Mouse (Mus musculus) forebrain, embryonic 14.5 days (tissue): Measurements from ENCODE around the gene Lrrc8c. TPM values are rescaled to one million over a fixed set of nuclear protein-coding genes. Genes with fewer than 3 reads are reported as not detected.

Experiments used
- ATAC-seq: fragments of 200-750 bp; cut with Nextera tagmentation; 2 replicates; pipeline ENCODE4 v1.8.0; 2017; ENCODE audit warnings: mild to moderate bottlenecking, moderate library complexity
- DNase-seq: peaks from one replicate; pipeline ENCODE4 v3.0.0-alpha.2; 2015; ENCODE audit warnings: low spot score
- H3K27ac ChIP-seq: fragments of 300-500 bp; sonication (generic); 2 replicates; pipeline ENCODE4 v1.5.1; 2014; ENCODE audit warnings: low read depth, mild to moderate bottlenecking, control low read depth, low read length, moderate library complexity
- H3K27me3 ChIP-seq: fragments of 300-500 bp; sonication (generic); replicated peaks from 2 replicates; pipeline ENCODE4 v1.6.1; 2014; ENCODE audit warnings: low read length, control low read depth, mixed read lengths; ENCODE audit not compliant: control insufficient read depth, insufficient read depth
- H3K36me3 ChIP-seq: fragments of 300-500 bp; sonication (generic); 2 replicates; pipeline ENCODE4 v1.6.1; 2014; ENCODE audit warnings: low read length, control low read depth; ENCODE audit not compliant: control insufficient read depth, insufficient read depth
- H3K4me1 ChIP-seq: fragments of 300-500 bp; sonication (generic); 2 replicates; pipeline ENCODE4 v1.6.1; 2014; ENCODE audit warnings: antibody characterized with exemption, low read length, control low read depth; ENCODE audit not compliant: control insufficient read depth, insufficient read depth
- H3K4me2 ChIP-seq: fragments of 300-500 bp; sonication (generic); 2 replicates; pipeline ENCODE4 v1.6.1; 2014; ENCODE audit warnings: mild to moderate bottlenecking, control low read depth, low read length
- H3K4me3 ChIP-seq: fragments of 300-500 bp; sonication (generic); 2 replicates; pipeline ENCODE4 v1.5.1; 2014; ENCODE audit warnings: low read depth, low read length, control low read depth
- H3K9ac ChIP-seq: fragments of 300-500 bp; sonication (generic); 2 replicates; pipeline ENCODE4 v1.6.1; 2014; ENCODE audit warnings: mild to moderate bottlenecking, low read length, control low read depth, moderate library complexity
- H3K9me3 ChIP-seq: fragments of 300-500 bp; sonication (generic); replicated peaks from 2 replicates; pipeline ENCODE4 v1.6.1; 2016; ENCODE audit warnings: low read length, control low read depth, mixed read lengths; ENCODE audit not compliant: control insufficient read depth
- WGBS: fragments of 180-500 bp; shearing (Covaris S2); extraction: QIAGEN DNeasy Blood & Tissue Kit; methylation state at CpG from one replicate; pipeline ENCODE4 v1.1.7; 2014; 5-methylcytosine and 5-hydroxymethylcytosine counted together
- polyA plus RNA-seq: library from polyadenylated mRNA; unstranded; fragments of >200 nt; fragmentation: Nextera tagmentation; extraction: Ambion mirVana; gene quantifications from 2 replicates; pipeline ENCODE4 v1.2.1, GENCODE M21; 2014

Gene Lrrc8c
- polyA plus RNA-seq, 1 experiment from 2014 or later = 8.6 TPM

DNA sequence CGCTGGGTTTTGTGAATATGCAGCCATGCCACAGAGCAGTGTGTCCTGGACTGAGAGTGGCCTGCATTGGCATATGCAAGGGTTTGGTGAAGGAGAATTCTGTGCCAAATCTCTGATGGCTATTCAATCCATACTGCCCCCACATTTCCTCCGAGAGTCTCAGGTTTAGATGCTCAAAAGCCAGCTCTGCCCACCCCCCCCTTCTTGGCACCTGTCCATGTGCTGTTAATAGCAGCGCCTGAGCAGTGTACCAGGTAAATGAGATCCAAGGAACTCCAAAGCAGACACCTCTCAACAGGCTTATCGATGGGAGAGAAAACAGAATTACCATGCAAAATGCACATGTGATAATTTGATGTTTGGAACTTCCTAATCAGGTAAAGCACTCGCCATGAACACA, 29.0 kb upstream of the Lrrc8c start:
- Histone ChIP-seq H3K27ac (no peak overlapping the region), H3K9ac (no peak overlapping the region), H3K36me3 (peaks cover 6% of the 10 kb centered on the region; the same call in 1 of the 2 replicates), H3K4me3 (no peak overlapping the region), H3K4me1 (peaks cover 29% of the 10 kb centered on the region), H3K9me3 (no peaks in the 10 kb centered on the region), H3K27me3 (no peaks in the 10 kb centered on the region), H3K4me2 (no peak overlapping the region)
- DNase-seq = no peak
- WGBS = 70% methylated on average over 5 of the region's 5 CpGs
- no peak for ATAC-seq

DNA sequence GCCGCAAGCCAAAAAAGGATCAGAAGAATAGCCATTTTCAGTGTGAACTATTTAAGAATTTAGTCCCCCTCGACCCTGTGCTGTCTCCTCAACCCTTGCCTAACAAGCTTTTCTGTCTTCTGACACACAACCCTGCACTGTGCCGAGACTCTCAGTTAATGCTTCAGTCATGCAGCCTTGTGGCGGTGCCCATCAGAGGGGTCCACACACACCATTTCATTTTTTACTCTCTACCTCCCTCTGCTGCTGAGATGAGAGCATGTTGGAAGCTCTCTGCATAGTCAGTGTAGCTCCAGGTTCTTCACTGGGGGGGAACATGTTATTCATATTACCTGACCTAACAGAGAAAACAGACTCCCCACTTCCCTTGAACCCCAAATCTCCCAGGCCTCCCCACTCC, 27.8 kb upstream of the Lrrc8c start:
- peak; percentile 45; the same call in 1 of the 2 replicates for ATAC-seq
- no peaks in the 10 kb centered on the region for H3K36me3 ChIP-seq
- H3K4me3 ChIP-seq = no peak overlapping the region
- no peak overlapping the region for H3K9ac ChIP-seq
- WGBS = 52% methylated on average over 4 of the region's 4 CpGs
- H3K4me1 ChIP-seq = peaks cover 38% of the 10 kb centered on the region
- no peaks in the 10 kb centered on the region for H3K9me3 ChIP-seq
- H3K27me3 ChIP-seq = no peaks in the 10 kb centered on the region
- H3K4me2 ChIP-seq = no peak overlapping the region
- H3K27ac ChIP-seq = no peak overlapping the region
- peak; percentile 66 for DNase-seq

DNA sequence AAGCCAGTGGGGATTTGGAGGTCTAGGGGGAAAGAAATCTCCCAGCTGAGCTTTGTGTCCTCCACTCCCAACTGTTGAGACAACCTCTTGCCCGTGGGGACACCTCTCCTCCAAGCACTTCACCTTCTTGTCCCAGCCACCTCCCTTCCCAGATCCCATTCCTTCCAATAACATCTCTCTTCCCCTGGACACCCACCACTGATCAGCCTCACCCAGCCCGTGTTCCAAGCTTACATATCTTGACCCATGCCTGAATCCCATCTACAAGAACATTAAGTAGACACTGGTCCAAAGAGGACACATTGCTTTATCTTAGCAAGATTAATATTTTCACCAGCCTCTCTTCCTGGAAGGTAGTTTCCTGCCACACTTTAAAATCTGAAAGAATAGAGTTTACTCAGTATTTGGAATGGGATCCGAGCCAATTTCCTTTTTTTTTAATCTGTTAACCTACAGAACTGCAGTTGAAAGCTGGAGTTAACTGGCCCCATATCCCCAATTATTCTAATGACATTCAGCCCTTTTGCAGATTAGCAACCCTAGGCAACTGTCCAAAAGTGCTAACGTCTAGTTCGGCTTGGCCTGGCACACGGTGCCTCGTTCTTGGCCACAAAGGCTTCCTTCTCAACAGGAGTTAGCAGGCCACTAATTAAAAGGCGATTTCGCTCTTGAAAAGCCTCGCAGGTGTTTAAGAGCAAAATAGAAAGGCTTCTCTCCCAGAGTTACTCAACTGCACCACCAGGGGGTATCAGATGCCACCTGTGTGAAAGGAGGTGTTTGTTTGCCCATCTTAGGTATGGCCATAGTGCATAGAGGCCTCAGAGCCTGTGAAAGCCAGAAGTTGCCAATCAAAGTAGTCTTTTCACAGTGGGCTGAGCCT, 26.6 kb upstream of the Lrrc8c start:
- peak; percentile 95 for DNase-seq
- Histone ChIP-seq H3K9ac (no peak overlapping the region), H3K4me1 (peaks cover 38% of the 10 kb centered on the region), H3K27me3 (no peaks in the 10 kb centered on the region), H3K9me3 (no peaks in the 10 kb centered on the region), H3K4me2 (0 out of 2 replicates have a peak overlapping the region, but pooled peaks have one; percentile 6), H3K36me3 (no peaks in the 10 kb centered on the region), H3K27ac (no peak overlapping the region), H3K4me3 (no peak overlapping the region)
- 6% methylated on average over 10 of the region's 10 CpGs for WGBS
- peak; percentile 72 for ATAC-seq

GRCm38 (mm10) chr5:105493377-105493776, 25.8 kb upstream of the Lrrc8c start:
- DNase-seq (peak; percentile 10), ATAC-seq (no peak)
- Histone ChIP-seq H3K27me3 (no peaks in the 10 kb centered on the region), H3K9ac (no peak overlapping the region), H3K4me3 (no peak overlapping the region), H3K36me3 (no peaks in the 10 kb centered on the region), H3K4me1 (peaks cover 39% of the 10 kb centered on the region), H3K4me2 (no peak overlapping the region), H3K27ac (no peak overlapping the region), H3K9me3 (no peaks in the 10 kb centered on the region)
- 41% methylated on average over 7 of the region's 7 CpGs for WGBS

- Histone ChIP-seq H3K9ac (no peak overlapping the region), H3K4me2 (peak overlapping the region; percentile 39; the same call in 1 of the 2 replicates), H3K4me1 (peaks cover 43% of the 10 kb centered on the region), H3K9me3 (no peaks in the 10 kb centered on the region), H3K27me3 (no peaks in the 10 kb centered on the region), H3K36me3 (no peaks in the 10 kb centered on the region), H3K4me3 (no peak overlapping the region), H3K27ac (no peak overlapping the region)
- 17% methylated on average over 10 of the region's 10 CpGs for WGBS
- no peak for ATAC-seq
- DNase-seq = no peak
Observed at GRCm38 (mm10) chr5:105494246-105494917, 24.8 kb upstream of the Lrrc8c start.

DNA sequence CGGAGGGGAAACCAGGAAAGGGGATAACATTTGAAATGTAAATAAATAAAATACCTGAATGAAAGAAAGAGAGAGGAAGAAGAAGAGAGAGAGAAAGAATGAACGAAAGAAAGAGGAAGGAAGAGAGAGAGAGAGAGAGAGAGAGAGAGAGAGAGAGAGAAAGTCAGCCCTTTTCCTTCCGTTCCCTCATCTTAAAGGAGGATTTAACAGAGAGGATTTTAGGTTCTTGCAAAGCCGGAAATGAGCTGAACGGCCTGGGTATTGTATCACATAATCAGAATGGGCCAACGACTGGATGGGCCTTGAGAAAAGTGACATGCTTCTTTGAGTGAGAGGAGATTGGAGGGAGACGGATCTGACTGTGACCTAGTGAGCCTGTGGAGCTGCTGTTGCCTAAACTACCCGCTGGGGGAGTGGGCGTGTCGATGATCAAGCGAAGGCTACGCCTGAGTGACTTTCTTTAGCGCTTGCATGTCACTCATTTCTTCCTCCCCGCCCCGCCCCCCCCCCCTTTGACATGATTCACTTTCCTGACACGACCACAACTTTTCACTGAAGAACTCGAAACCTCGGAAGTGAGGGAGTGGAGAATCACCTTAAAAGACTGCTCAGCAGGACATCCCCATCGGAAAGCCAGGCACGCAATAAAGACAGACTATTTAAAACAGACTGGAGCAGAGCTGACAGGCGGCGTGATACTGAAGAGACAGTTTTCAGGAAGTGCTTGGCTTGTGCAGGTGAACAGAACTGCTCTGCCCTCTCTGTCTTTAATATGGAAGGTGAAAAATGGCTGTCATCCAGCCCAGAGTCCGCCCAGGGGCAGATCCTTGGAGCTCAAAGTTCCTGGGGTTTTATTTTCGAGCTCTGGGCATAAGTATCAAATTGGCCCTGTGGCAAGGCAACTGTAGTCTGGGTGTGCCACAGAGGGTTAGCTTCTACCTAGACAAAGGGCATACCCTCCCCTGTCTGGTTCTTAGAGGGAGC, 24.0 kb upstream of the Lrrc8c start:
- H3K9ac ChIP-seq = no peak overlapping the region
- no peak overlapping the region for H3K4me3 ChIP-seq
- peak; percentile 74 for ATAC-seq
- no peaks in the 10 kb centered on the region for H3K36me3 ChIP-seq
- WGBS = 2% methylated on average over 22 of the region's 24 CpGs
- no peaks in the 10 kb centered on the region for H3K9me3 ChIP-seq
- H3K27me3 ChIP-seq = no peaks in the 10 kb centered on the region
- H3K27ac ChIP-seq = no peak overlapping the region
- peaks cover 43% of the 10 kb centered on the region for H3K4me1 ChIP-seq
- H3K4me2 ChIP-seq = peak overlapping the region; percentile 39
- DNase-seq = peak; percentile 87

- H3K4me2 ChIP-seq = no peak overlapping the region
- peaks cover 50% of the 10 kb centered on the region for H3K4me1 ChIP-seq
- H3K4me3 ChIP-seq = no peak overlapping the region
- peak; percentile 20 for DNase-seq
- ATAC-seq = no peak
- WGBS = 78% methylated on average over 4 of the region's 4 CpGs
- no peaks in the 10 kb centered on the region for H3K36me3 ChIP-seq
- H3K27me3 ChIP-seq = no peaks in the 10 kb centered on the region
- no peak overlapping the region for H3K27ac ChIP-seq
- H3K9ac ChIP-seq = no peak overlapping the region
- no peaks in the 10 kb centered on the region for H3K9me3 ChIP-seq
Observed at GRCm38 (mm10) chr5:105496133-105496532, 23.1 kb upstream of the Lrrc8c start.

- no peak for DNase-seq
- Histone ChIP-seq H3K4me1 (peaks cover 50% of the 10 kb centered on the region), H3K27me3 (no peaks in the 10 kb centered on the region), H3K27ac (no peak overlapping the region), H3K9ac (no peak overlapping the region), H3K36me3 (no peaks in the 10 kb centered on the region), H3K4me2 (no peak overlapping the region), H3K9me3 (no peaks in the 10 kb centered on the region), H3K4me3 (no peak overlapping the region)
- ATAC-seq = no peak
- WGBS = 82% methylated on average over 7 of the region's 7 CpGs
Observed at GRCm38 (mm10) chr5:105496586-105496985, 22.6 kb upstream of the Lrrc8c start.
